Mouse (Mus musculus) neural tube, embryonic 10.5 days (tissue): ENCODE results near the gene Klhl21.
A peak's percentile ranks its signal among the peaks of the same experiment; 100 is the strongest.
"Not testable (repeated sequence)": the region's sequence is repeated elsewhere in the genome, so short reads cannot be mapped to it uniquely, and the experiment has no call there.

Experiments used
- DNase-seq: peaks from one replicate; pipeline ENCODE4 v3.0.0-alpha.2; 2017; ENCODE audit warnings: low spot score; ENCODE audit errors: extremely low spot score

Klhl21 gene

DNA sequence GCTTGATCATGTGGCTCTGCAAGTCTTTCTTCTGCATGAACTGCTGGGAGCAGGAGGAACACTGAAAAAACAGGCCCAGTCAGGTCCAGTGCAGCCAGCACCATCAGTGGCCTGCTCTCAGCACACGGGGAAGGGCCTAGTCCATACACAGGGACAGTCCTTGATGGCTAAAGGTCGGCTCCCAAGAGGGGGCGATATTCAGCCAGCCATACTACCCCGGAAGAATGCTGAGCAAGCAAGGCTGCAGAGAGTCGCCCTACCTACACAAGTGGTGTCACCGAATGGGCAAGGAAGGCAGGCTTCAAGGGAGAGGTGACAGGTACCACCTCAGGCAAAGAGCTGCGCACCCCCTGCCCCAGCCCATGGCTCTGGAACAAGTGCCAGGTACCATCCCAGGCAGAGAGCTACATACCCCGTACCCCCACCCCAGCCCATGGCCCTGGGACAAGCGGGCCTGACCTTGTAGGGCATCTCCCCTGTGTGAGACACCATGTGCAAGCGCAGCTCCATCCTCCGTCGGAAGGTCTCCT lies 13.0 kb downstream of the Klhl21 start:
- DNase-seq, result no peak

DNA sequence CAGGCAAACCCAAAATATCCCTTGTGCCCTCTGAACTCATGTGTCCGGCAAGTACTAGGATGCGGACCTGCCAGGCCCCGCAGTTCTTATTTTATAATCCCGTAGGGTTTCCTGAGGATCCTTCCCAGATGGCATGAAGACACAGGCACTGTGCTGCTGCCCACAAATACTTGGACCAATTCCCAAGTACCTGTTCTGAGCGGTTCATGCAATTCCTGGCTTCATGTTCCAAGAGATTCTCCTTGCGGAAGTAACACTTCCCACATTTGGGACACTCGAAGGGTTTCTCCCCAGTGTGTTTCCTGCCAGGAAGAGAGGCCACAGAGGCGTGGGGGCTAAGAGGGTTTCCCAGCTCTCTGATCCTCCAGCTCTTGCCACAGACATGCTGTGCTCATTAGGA lies 13.9 kb downstream of the Klhl21 start:
- no peak for DNase-seq

DNA sequence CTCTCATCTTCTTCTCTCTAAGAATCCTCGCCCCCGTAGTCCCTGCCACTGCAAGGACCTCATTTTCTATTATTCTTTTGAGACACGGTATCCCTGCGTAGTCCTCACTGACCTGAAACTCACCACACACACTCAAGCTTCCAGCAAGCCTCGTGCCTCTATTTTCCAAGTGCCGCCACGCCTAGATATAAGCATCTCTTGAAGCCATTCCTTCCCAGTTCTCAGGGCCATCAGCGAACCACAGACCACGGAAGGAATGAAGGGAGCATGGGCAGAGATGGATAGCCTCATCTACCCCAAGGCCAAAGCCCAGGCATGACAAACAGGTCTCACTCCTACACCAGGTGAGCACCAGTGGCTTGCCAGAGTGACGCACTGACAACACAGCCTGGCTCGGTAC lies 15.9 kb downstream of the Klhl21 start:
- no peak for DNase-seq

DNA sequence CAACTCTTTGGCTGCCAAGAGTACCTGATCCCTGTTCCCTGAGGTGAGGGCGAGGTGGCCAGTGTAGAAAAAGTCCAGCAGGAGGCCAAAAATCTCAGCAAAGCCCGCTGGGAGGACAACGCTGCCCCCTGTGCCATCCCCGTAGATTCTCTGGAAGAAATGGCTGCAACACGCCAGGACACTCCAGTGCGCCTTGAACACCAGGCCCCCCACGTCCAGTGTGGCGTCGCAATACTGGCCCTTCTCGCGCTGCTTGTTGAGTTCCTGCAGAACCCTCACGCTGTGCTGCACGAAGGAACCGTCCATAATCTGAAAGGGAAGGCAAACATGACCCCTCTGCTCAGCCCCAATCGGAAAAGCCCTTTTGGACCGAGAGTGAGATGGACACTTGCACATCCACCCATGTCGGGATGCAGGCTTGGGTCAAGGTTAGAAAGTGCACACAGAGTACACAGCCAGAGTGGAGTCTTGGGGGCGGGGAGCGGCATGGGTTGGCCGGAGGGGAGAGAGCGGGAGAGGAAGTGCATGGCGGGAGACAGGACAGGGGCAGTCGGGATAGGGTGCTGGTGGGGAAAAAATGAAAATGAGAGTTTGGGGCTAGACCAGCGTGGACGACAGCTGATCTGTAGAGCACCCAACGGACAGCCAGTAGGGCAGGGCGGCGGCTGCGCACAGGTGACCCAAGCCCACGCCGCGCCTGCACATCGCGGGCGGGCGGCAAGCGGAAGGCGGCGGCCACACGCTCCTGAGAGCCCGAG lies 18.3 kb downstream of the Klhl21 start:
- DNase-seq, result no peak

DNA sequence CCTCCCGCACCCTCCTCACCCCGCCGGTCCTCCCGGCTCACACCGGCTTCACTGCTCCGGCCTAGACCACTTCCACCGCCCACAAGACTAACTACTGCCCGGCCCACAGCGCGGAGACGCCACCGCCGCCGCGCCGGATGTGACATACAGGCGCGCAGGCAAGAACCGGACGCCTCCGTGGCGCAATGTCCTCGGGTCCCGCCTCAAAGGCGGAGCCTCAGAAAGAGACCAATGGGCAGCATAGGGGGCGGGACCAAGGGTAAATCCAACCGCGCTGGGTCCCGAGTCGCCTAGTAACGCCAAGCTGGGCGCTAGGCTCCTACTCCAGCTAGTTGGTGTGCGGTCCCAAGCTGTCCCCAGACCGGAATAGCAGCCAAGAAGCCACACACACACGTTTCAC lies 18.9 kb downstream of the Klhl21 start, which contains the start of gene Zbtb48:
Zbtb48 (minus strand) TSS at position 148 of the 400 bp plus-strand sequence.
- peak; percentile 92 for DNase-seq

DNA sequence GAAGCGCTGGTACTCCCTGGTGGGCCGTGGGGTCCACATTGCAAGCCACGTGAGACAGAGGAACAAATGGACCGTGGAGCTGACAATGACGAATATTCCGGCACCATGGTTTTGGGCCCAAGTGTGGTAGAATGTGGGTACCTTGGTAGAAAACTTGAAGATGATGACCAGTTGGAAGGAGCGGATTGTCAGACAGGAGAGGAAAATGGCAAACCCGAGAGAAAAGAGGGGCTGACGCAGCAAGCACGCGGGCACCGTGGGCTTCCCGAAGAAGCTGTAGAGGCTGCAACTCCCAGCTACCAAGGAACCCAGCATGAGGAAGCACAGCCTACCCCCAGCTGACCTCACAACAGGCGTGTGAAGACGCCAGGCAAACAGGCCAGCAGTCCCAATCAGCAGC lies 19.9 kb downstream of the Klhl21 start:
- no peak for DNase-seq

DNA sequence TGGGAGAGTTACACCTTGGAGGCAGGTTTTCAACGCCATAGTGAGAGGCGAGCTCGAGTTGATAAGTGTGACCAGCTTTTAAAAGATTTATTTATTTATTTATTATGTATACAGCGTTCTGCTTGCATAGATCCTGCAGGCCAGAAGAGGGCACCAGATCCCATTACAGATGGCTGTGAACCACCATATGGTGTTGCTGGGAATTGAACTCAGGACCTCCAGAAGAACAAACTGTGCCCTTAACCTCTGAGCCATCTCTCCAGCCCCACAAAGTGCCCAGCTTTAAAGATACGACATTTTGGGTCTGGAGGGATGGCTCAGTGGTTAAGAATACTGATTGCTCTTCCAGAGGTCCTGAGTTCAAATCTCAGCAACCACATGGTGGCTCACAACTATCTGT lies 20.5 kb downstream of the Klhl21 start:
- no peak for DNase-seq

DNA sequence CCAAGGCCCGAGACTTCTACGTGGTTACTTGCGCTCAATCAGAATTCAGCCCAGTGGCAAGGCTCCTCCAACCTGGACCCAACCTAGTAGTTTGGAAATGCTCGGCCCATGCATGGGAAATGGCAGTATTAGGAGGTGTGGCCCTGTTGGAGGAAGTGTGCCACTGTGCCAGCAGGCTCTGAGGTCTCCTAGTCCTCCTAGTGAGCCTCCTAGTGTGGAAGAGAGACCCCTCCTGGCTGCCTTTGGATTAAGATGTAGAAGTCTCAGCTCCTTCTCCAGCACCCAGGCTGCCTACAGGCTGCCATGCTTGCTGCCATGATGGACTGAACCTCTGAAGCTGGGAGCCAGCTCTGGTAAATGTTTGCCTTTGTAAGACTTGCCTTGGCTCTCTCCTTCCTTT lies 21.4 kb downstream of the Klhl21 start:
- no peak for DNase-seq

DNA sequence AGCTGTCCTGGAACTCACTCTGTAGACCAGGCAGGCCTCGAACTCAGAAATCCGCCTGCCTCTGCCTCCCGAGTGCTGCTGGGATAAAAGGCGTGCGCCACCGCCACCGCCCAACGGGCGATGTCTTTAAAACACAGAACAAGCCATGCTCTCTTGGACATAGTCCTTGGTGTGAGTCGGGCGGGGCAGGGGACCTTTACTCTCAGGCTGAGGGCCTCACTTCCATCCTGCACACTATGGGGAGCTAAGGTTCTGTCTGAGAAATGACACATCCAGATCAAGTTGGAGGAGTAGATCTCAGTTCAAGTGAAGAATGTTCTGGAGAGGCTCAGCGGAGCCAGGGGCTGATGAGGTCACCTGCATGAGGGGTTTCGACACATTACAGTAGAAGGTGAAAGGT lies 24.3 kb downstream of the Klhl21 start:
- DNase-seq, result no peak

DNA sequence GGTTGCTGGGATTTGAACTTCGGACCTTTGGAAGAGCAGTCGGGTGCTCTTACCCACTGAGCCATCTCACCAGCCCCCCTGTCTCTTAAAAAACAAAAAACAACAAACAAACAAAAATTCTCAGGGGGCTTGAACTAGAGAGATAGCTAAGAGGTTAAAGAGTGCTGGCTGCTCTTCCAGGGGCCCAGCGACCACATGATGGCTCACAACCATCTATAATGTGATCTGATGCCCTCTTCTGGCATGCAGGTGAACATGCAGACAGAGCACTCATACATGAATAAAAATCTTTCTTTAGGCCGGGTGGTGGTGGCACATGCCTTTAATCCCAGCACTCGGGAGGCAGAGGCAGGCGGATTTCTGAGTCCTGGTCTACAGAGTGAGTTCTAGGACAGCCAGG lies 27.9 kb downstream of the Klhl21 start:
- not testable (repeated sequence) for DNase-seq

DNA sequence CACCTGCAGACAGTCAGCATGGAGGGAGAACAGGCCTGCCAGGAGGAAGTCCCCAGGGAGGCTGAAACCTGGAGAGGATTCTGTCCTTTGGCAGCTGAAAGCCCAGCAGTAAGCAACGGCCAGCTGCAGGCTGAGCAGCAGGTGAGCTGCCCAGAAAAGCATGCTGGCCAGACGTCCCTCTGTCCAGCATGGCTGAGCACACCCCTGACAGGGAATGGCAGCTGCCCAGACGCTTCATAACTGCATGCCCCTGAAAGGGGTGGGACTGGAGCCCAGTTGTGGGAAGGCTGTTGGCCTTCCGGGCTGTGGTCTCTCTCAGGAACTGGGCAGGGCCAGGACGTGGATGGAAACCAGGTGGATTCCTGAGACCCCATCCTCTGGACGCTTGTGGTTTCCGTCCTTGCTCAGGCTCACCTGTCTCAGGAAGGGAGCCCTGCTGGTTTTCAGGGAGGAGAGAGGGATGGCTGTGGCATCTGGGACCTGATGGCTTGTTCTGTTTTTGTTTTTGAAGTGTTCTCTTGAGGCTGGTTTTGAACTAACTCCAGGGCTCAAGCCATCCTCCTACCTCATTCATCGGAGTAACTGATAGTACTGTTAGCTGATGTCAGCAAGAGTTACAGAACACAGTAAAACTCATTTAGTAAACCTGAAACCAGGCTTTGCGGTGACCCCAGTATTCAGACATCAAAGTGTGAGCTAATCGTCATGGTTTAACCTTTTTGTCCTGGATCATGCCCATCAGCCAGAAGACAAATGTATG lies 29.8 kb downstream of the Klhl21 start, which contains the start of gene Tas1r1:
Tas1r1 (minus strand) TSS at position 344 of the 760 bp plus-strand sequence.
- DNase-seq, result no peak

DNA sequence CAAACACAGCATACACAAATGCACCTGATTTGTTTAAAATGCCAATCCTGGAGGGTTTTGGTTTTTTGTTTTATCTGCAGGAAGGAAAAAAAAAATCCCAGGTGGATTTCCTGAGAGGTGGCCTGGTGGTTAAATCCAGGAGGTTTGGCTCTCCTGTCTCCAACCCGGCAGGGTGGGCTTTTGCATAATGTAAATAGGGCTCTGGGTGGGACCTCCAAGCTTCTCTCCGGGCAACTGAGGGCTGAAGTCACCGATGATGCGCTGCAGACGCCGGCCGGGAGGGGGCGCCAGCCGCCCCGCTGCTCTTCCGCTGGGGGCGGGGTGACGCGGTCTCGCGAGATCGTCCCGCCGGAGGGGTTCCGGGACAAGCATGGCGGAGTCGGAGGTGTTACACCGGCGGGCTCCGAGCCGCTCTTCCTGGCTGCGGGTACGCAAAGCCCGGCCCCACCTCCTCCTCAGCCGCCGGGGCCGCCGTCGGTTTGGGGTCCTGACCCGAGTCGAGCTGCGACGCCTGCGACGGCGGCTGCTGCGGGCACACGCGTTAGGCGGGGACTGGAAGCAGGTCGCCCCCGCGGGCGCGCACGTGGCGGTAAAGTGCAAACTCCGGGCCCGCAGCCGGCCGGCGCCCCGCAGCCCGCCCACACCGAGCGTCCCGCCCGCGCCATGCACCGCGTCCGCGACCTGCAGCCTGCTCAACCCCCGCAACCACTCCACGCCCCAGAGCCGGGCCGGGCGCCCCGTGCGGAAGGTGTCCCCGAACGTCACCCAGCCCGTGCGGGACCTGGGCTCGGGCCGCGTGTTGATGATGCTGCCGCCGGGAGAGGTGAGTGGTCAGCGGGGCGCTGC lies 30.6 kb downstream of the Klhl21 start, which contains the start of gene Nol9:
Nol9 (plus strand) TSS at position 337 of the 846 bp plus-strand sequence.
- DNase-seq, result peak; percentile 96

DNA sequence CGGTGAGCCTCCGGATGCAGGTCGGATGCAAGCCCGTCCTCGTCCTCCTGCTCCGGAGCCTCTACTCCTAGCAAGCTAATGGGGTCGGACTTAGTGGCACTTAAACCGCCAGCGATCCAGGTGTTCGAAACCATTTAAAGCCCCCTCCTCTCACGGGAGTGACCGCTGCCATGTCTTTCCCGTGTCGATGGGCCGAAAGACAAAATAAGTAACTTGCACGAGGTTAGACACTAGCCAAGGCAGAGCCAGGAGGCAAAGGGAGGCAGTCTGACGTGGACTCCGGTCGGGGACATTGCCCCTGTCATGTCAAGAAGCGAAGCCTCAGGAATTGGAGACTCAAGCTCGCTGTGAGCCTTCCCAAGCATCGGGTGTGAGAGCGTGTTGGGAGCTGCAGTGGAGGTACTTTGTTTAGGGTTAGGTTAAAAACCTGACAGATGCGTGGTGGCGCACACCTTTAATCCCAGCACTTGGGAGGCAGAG lies 31.3 kb downstream of the Klhl21 start:
- DNase-seq, result no peak

DNA sequence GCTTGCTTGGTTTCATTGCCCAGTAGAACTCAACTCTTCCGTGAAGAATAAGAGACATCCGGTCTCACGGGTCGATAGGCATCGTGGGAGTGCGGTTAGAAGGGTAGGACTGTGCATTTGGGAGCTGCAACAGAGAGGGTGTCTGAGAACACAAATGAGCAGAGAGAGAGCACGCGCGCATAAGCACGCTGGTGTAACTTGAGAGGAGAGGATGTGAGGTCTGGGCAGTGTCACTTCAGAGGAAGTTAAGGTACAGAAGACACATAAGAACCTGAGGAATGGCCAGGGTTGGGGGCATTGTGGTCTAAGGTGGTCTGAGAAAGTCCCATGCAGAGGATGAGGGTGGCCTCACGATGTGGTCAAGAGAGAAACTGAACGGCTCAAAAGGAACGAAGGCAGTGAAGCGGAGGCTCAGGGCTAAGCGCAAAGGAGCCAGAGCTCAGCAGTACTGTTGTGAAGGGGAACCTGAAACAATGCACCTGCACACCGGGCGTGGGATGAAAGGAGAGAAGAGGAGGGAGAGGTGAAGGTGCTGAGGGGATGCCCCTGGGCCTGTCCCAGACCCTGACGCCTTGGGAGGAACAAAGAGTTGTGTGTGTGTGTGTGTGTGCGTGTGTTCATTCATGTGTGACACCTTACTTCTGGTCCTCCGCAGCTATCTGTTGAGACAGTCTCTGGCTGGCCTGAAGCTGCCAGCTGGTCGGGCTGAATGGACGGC lies 33.5 kb downstream of the Klhl21 start:
- no peak for DNase-seq

DNA sequence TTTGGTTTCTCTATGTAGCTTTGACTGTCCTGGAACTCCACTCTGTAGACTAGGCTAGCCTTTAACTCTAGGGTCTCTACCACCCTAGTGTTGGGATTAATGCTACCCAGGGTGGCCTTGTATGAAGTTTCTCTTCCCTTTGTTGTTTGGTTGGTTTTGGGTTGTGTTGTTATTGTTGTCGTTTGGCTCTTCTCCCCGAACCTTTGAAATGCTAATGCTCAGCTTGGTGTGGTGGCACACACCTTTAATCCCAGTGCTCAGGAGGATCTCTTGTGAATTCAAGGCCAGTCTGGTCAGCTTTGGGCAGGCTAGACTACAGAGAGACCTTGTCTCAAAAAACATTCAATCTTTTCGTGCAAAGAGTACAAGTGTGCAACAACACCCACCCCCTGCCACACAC lies 34.6 kb downstream of the Klhl21 start:
- DNase-seq, result no peak

DNA sequence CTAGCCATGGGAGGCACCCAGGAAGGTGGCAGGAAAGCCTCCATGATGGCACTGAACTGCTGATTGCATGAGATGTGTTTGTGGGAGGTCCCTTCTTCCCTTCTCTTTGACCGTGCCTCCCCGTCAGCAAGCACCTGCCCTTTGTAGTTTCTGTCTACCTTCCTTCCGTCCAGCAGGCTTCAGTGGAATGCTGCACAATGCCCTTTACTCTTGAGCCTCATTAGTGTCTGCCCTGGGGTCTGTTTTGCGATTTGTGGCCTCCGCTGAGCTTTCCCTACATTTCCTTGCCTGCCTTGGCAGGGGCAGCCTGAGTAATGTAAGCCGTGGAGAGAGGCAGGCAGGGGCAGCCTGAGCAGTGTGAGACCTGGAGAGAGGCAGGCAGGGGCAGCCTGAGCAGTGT lies 36.0 kb downstream of the Klhl21 start:
- DNase-seq, result no peak

DNA sequence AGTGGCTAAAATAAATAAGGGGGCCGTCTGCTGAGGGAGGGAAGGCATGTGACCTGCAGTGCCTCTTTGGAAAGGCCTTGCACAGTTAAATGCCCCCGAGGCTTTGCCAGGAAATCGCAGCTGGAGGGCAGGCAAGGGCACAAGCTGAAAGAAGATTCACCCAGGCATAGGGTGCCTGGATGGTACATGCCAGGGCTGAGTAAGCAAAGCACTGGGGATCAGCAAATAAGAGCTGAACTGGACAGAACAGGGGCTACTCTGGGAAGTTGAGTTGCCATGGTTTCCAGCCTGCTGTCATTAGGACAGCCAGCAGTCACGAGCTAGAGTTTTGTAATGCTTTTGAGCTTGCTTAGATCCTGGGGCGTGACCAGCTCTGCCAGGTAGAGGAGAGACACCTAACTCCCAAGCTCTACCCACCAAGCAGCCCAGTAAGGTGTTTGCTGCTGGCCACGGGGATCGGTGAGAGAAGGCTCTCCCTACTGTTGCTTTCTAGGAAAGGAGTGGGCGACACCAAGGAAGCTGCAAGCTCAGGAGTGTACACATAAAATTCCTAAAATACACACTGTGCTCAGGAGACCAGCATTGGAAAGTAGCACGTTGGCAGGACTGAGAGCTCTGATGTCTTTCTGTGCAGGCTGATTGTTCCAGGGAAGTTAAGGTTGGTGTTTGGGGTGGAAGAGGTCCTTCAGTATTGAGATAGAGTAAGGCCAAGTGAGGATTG lies 53.9 kb downstream of the Klhl21 start:
- no peak for DNase-seq

DNA sequence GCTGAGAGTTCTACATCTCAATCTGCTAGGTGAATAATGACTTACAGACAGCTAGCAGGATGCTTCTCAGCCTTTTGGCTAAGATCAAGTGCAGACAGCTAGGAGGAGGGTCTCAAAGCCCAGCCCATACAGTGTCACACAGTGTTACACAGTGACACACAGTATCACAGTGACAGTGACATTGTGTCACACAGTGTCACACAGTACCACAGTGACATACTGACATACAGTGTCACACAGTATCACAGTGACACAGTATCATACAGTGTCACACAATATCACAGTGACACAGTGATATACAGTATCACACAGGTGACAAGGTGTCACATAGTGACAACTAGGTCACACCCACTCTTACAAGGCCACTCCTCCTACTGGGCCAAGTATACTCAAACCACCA lies 58.7 kb downstream of the Klhl21 start:
- no peak for DNase-seq
